Mouse (Mus musculus): Measurements from ENCODE around the gene Nob1.
A peak's percentile ranks its signal among the peaks of the same experiment; 100 is the strongest.

The Nob1 gene

GRCm38 (mm10) chr8:107436841-107437421 lies 12.1 kb upstream of the Nob1 start:
- DNase-seq (ENCODE audit: extremely low read depth, insufficient read length, low spot score), result no peak

GRCm38 (mm10) chr8:107435962-107436831 lies 11.3 kb upstream of the Nob1 start, which contains the start of gene Wwp2:
Gene Wwp2, plus strand, starts transcription at chr8:107436365.
- peak; percentile 72 for DNase-seq (ENCODE audit: extremely low read depth, insufficient read length, low spot score)

- DNase-seq (ENCODE audit: extremely low read depth, insufficient read length, low spot score), result no peak
These were observed 10.6 kb upstream of the Nob1 start for GRCm38 (mm10) chr8:107435421-107435961.

GRCm38 (mm10) chr8:107430821-107431220 lies 6.0 kb upstream of the Nob1 start:
- no peak for DNase-seq (ENCODE audit: extremely low read depth, insufficient read length, low spot score)

GRCm38 (mm10) chr8:107425230-107425597 lies 363 bp upstream of the Nob1 start:
- DNase-seq (ENCODE audit: extremely low read depth, insufficient read length, low spot score), result no peak

- no peak for DNase-seq (ENCODE audit: extremely low read depth, insufficient read length, low spot score)
These were observed 675 bp downstream of the Nob1 start for GRCm38 (mm10) chr8:107424176-107424575.

- DNase-seq (ENCODE audit: extremely low read depth, insufficient read length, low spot score), result no peak
These were observed 7.8 kb downstream of the Nob1 start for GRCm38 (mm10) chr8:107417001-107417400.

- no peak for DNase-seq (ENCODE audit: extremely low read depth, insufficient read length, low spot score)
These were observed 11.0 kb downstream of the Nob1 start for GRCm38 (mm10) chr8:107413881-107414280.

- DNase-seq (ENCODE audit: extremely low read depth, insufficient read length, low spot score), result no peak
These were observed 12.3 kb downstream of the Nob1 start for GRCm38 (mm10) chr8:107412552-107412951.

- no peak for DNase-seq (ENCODE audit: extremely low read depth, insufficient read length, low spot score)
These were observed 13.5 kb downstream of the Nob1 start for GRCm38 (mm10) chr8:107411391-107411790.

GRCm38 (mm10) chr8:107405935-107406334 lies 18.9 kb downstream of the Nob1 start:
- no peak for DNase-seq (ENCODE audit: extremely low read depth, insufficient read length, low spot score)

- no peak for DNase-seq (ENCODE audit: extremely low read depth, insufficient read length, low spot score)
These were observed 20.8 kb downstream of the Nob1 start for GRCm38 (mm10) chr8:107404057-107404456.

GRCm38 (mm10) chr8:107403038-107403781 lies 21.6 kb downstream of the Nob1 start, which contains the start of gene Nqo1:
Gene Nqo1, minus strand, starts transcription at chr8:107403206.
- DNase-seq (ENCODE audit: extremely low read depth, insufficient read length, low spot score), result peak; percentile 92

GRCm38 (mm10) chr8:107401866-107402265 lies 23.0 kb downstream of the Nob1 start:
- no peak for DNase-seq (ENCODE audit: extremely low read depth, insufficient read length, low spot score)

- DNase-seq (ENCODE audit: extremely low read depth, insufficient read length, low spot score), result no peak
These were observed 25.4 kb downstream of the Nob1 start for GRCm38 (mm10) chr8:107399495-107399894.

- DNase-seq (ENCODE audit: extremely low read depth, insufficient read length, low spot score), result no peak
These were observed 27.2 kb downstream of the Nob1 start for GRCm38 (mm10) chr8:107397665-107398064.

- DNase-seq (ENCODE audit: extremely low read depth, insufficient read length, low spot score), result no peak
These were observed 28.7 kb downstream of the Nob1 start for GRCm38 (mm10) chr8:107396106-107396670.

GRCm38 (mm10) chr8:107395397-107395796 lies 29.5 kb downstream of the Nob1 start:
- no peak for DNase-seq (ENCODE audit: extremely low read depth, insufficient read length, low spot score)

- DNase-seq (ENCODE audit: extremely low read depth, insufficient read length, low spot score), result no peak
These were observed 33.7 kb downstream of the Nob1 start for GRCm38 (mm10) chr8:107391136-107391516.

- no peak for DNase-seq (ENCODE audit: extremely low read depth, insufficient read length, low spot score)
These were observed 34.2 kb downstream of the Nob1 start for GRCm38 (mm10) chr8:107390476-107391135.
